Mouse (Mus musculus) lung, embryonic 16.5 days (tissue): ENCODE measurements around the gene Tubd1. TPM values are rescaled to one million over a fixed set of nuclear protein-coding genes. Genes with fewer than 3 reads are reported as not detected.

Experiments used
- ATAC-seq: fragments of 200-750 bp; cut with Nextera tagmentation; 2 replicates; pipeline ENCODE4 v1.8.0; 2017; ENCODE audit warnings: low read depth, mild to moderate bottlenecking, moderate library complexity
- H3K27ac ChIP-seq: fragments of 300-500 bp; sonication (generic); 2 replicates; pipeline ENCODE4 v1.5.1; 2014; ENCODE audit warnings: mild to moderate bottlenecking, control low read depth, low read length
- H3K27me3 ChIP-seq: fragments of 300-500 bp; sonication (generic); 2 replicates; pipeline ENCODE4 v1.6.1; 2014; ENCODE audit warnings: low read depth, low read length, mixed read lengths; ENCODE audit not compliant: control insufficient read depth, insufficient read depth
- H3K36me3 ChIP-seq: fragments of 300-500 bp; sonication (generic); 2 replicates; pipeline ENCODE4 v1.6.1; 2014; ENCODE audit warnings: low read length; ENCODE audit not compliant: control insufficient read depth, insufficient read depth
- H3K4me1 ChIP-seq: fragments of 300-500 bp; sonication (generic); replicated peaks from 2 replicates; pipeline ENCODE4 v1.6.1; 2014; ENCODE audit warnings: low read length, mixed read lengths; ENCODE audit not compliant: control insufficient read depth, insufficient read depth
- H3K4me2 ChIP-seq: fragments of 300-500 bp; sonication (generic); 2 replicates; pipeline ENCODE4 v1.6.1; 2014; ENCODE audit warnings: low read depth, low read length, control low read depth
- H3K4me3 ChIP-seq: fragments of 300-500 bp; sonication (generic); 2 replicates; pipeline ENCODE4 v1.5.1; 2014; ENCODE audit warnings: mild to moderate bottlenecking, low read length, control low read depth
- H3K9ac ChIP-seq: fragments of 300-500 bp; sonication (generic); 2 replicates; pipeline ENCODE4 v1.6.1; 2014; ENCODE audit warnings: low read length, control low read depth
- H3K9me3 ChIP-seq: fragments of 300-500 bp; sonication (generic); 2 replicates; pipeline ENCODE4 v1.6.1; 2016; ENCODE audit warnings: low read length; ENCODE audit not compliant: control insufficient read depth
- WGBS: fragments of 180-500 bp; shearing (Covaris S2); extraction: QIAGEN DNeasy Blood & Tissue Kit; methylation state at CpG from one replicate; pipeline ENCODE4 v1.1.7; 2014; 5-methylcytosine and 5-hydroxymethylcytosine counted together
- microRNA counts: library from miRNA; unstranded; fragments of <30 nt; microRNA quantifications from one replicate; lab custom pipeline; 2016
- microRNA-seq: library from miRNA; unstranded; fragments of <30 nt; microRNA quantifications from one replicate; pipeline ENCODE4, GENCODE M21; 2016
- polyA plus RNA-seq: library from polyadenylated mRNA; unstranded; fragments of >200 nt; fragmentation: Nextera tagmentation; extraction: Ambion mirVana; gene quantifications from 2 replicates; pipeline ENCODE4 v1.2.1, GENCODE M21; 2015

Gene Tubd1
- polyA plus RNA-seq, 1 experiment from 2014 or later = 14.0 TPM

DNA sequence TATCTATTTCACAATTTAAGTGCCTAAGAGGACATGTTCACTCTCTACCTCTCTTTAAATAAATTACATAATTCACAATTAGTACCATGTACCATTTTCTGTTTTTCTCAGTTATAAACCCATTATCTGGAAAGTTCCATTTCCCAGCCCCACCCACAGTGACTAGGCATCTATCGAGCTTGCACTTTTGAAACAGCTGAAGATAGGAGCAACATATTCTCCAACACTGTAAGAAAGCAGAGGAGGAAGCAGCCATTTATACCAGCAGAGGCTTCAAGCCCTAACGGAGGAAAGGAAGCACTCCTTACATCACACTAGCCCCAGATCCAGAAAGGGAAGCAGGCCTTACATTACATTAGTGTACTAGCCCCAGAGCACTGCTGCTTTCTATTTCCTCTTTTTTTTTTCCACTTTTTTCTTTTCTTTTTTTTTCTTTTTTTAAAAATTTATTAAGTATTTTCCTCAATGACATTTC is 69.3 kb downstream of the Tubd1 start:
- no peak overlapping the region for H3K27ac ChIP-seq
- no peaks in the 10 kb centered on the region for H3K9me3 ChIP-seq
- H3K27me3 ChIP-seq = no peaks in the 10 kb centered on the region
- H3K4me1 ChIP-seq = 0 out of 2 replicates have a peak, but pooled peaks cover 2% of the 10 kb centered on the region
- no peak overlapping the region for H3K9ac ChIP-seq
- 48% methylated on average over 2 of the region's 2 CpGs for WGBS
- no peak overlapping the region for H3K4me3 ChIP-seq
- H3K4me2 ChIP-seq = no peak overlapping the region
- ATAC-seq = no peak
- no peaks in the 10 kb centered on the region for H3K36me3 ChIP-seq

DNA sequence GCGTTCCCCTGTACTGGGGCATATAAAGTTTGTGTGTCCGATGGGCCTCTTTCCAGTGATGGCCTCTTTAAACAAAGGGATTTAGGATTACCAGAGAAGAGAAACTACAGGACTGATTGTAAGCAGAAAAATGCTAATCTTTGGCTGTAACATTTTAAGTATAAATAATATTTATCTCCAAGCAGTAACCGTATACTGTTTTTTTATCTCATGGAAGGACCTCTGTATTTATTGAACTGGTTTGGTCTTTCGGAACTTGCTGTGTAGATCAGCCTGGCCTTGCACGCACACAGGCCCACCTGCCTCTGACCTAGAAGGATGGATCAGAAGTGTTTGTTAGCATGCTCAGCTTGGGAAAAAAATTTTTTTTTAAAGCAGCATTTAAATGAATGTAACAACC is 69.8 kb downstream of the Tubd1 start:
- ATAC-seq = no peak
- Histone ChIP-seq H3K9me3 (no peaks in the 10 kb centered on the region), H3K36me3 (no peaks in the 10 kb centered on the region), H3K27ac (no peak overlapping the region), H3K4me2 (no peak overlapping the region), H3K4me1 (0 out of 2 replicates have a peak, but pooled peaks cover 2% of the 10 kb centered on the region), H3K9ac (no peak overlapping the region), H3K27me3 (no peaks in the 10 kb centered on the region), H3K4me3 (no peak overlapping the region)
- WGBS = 77% methylated on average over 5 of the region's 5 CpGs

MicroRNAs encoded within 50 kb of the gene (microRNA counts, 519-probe panel; counts per million panel counts)
- microRNA mmu-miR-21 (lab: Ali Mortazavi, UCI) = 4,227 counts per million, percentile 85 among the panel's probes with 10 or more counts

Small RNA genes lying within 50 kb of the gene (microRNA-seq; reads per million reads assigned to microRNA genes)
- 10,890 reads per million, percentile 95 among the genes with 10 or more reads in this experiment for gene Mir21a

Other genes with a start within 250 kb of the Tubd1 start
- gene Med13, start 187.4 kb upstream of the Tubd1 start, polyA plus RNA-seq = 7.5 and 7.6 TPM in 2 replicates
- 55.1 and 57.0 TPM in 2 replicates for gene Rnft1, start 60.3 kb upstream of the Tubd1 start, polyA plus RNA-seq
- gene Rps6kb1, start 186 bp upstream of the Tubd1 start, polyA plus RNA-seq = 56.4 and 62.1 TPM in 2 replicates
- gene Vmp1, start 138.8 kb downstream of the Tubd1 start, polyA plus RNA-seq = 101 and 106 TPM in 2 replicates
- 27.6 and 28.5 TPM in 2 replicates for gene Ptrh2, start 139.0 kb downstream of the Tubd1 start, polyA plus RNA-seq
- 125 and 134 TPM in 2 replicates for gene Cltc, start 212.6 kb downstream of the Tubd1 start, polyA plus RNA-seq